Mouse (Mus musculus): ENCODE measurements around the gene P3h1.

DNA sequence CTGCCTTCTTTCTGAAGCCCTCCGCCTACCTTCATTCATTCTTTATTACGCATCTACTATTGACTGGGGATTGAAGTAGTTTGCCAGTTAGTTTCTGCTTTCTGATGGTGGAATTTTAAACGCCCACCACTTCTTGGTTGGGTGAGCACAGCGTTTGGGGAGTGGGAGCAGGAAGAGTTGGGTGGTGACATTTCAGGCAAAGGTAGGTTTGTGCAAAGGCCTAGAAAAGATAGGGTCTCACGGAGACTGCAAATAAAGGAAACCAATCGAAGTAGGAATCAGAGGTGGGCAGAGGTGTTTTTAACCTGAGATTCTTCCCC is 62.4 kb downstream of the P3h1 start:
- TF ChIP-seq CTCF (IDR thresholded peaks at IDR 0.05; ENCODE audit: low read depth) (no peak), EP300 (IDR thresholded peaks at IDR 0.05; ENCODE audit: low read depth) (no peak)

All from liver, postnatal 0 days (tissue).